Comparison of ENCODE assay signal across 8 mouse cellular contexts in the genomic region with DNA sequence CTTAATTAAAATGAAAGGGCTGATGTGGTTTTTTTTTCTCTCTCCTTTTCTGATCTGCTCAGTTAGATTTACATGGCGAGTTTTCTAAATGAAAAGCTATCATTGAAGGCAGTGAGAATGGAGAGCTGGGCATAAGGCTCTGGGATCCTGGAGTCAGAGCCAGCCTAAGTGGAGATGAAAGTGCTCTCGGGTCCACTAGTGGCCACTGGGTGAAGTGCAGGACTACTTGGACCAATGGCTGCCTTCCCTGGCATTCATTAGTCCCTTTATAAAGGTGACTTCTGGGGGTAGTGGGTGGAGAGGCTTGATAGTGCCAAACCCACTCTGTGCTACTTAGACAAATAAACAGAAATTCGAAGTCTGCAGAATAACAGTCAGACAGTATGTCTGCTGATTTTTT. TPM values are rescaled to one million over a fixed set of nuclear protein-coding genes. Genes with fewer than 3 reads are reported as not detected.
DNase-seq lines count a peak whose midpoint lies in the region; ATAC-seq lines count a peak whose summit lies in the region.

No protein-coding gene starts in this region.

- 88% methylated on average over 3 of the region's 3 CpGs for WGBS in forebrain, embryonic 14.5 days
- 81% methylated on average over 3 of the region's 3 CpGs for WGBS in forebrain, embryonic 12.5 days
- 88% methylated on average over 3 of the region's 3 CpGs for WGBS in midbrain, embryonic 10.5 days
- 85% methylated on average over 3 of the region's 3 CpGs for WGBS in midbrain, embryonic 16.5 days

- H3K4me2 ChIP-seq in forebrain, embryonic 14.5 days (ENCODE audit: low read length): no peak overlapping the region
- no peak overlapping the region for H3K4me2 ChIP-seq in forebrain, embryonic 12.5 days
- H3K4me2 ChIP-seq in midbrain, embryonic 16.5 days (ENCODE audit: low read length): no peak overlapping the region

- ATAC-seq in forebrain, embryonic 14.5 days: no peak
- no peak for ATAC-seq in forebrain, embryonic 12.5 days (ENCODE audit: low FRiP score)
- ATAC-seq in midbrain, embryonic 16.5 days: no peak
- ATAC-seq in megakaryocyte, adult 5-6 weeks (ENCODE audit: poor library complexity, severe bottlenecking): peak; percentile 58; the same call in 1 of the 2 replicates

- H3K27me3 ChIP-seq in forebrain, embryonic 14.5 days (replicated peaks; ENCODE audit: control insufficient read depth, insufficient read depth, low read length): no peaks in the 10 kb centered on the region
- H3K27me3 ChIP-seq in forebrain, embryonic 12.5 days: no peaks in the 10 kb centered on the region
- no peaks in the 10 kb centered on the region for H3K27me3 ChIP-seq in midbrain, embryonic 10.5 days (ENCODE audit: low read depth, poor library complexity, severe bottlenecking)
- H3K27me3 ChIP-seq in midbrain, embryonic 16.5 days (ENCODE audit: control insufficient read depth, insufficient read depth, low read depth, low read length): no peaks in the 10 kb centered on the region

- H3K9me3 ChIP-seq in forebrain, embryonic 14.5 days (replicated peaks; ENCODE audit: control insufficient read depth, low read length): no peaks in the 10 kb centered on the region
- H3K9me3 ChIP-seq in forebrain, embryonic 12.5 days: peaks cover 5% of the 10 kb centered on the region; the same call in 1 of the 2 replicates
- no peaks in the 10 kb centered on the region for H3K9me3 ChIP-seq in midbrain, embryonic 10.5 days (replicated peaks)
- H3K9me3 ChIP-seq in midbrain, embryonic 16.5 days (replicated peaks; ENCODE audit: control insufficient read depth, low read length, poor library complexity, severe bottlenecking): no peaks in the 10 kb centered on the region; the same call in 1 of the 2 replicates

- no peak overlapping the region for H3K4me3 ChIP-seq in forebrain, embryonic 14.5 days (ENCODE audit: low read depth, low read length)
- H3K4me3 ChIP-seq in forebrain, embryonic 12.5 days (replicated peaks): no peak overlapping the region
- H3K4me3 ChIP-seq in midbrain, embryonic 10.5 days: no peak overlapping the region
- no peak overlapping the region for H3K4me3 ChIP-seq in midbrain, embryonic 16.5 days (ENCODE audit: low read depth, low read length)

- no peak overlapping the region for H3K9ac ChIP-seq in forebrain, embryonic 14.5 days (ENCODE audit: low read length)
- H3K9ac ChIP-seq in forebrain, embryonic 12.5 days: no peak overlapping the region
- H3K9ac ChIP-seq in midbrain, embryonic 16.5 days (ENCODE audit: low read depth, low read length): no peak overlapping the region

- no peak overlapping the region for H3K27ac ChIP-seq in forebrain, embryonic 14.5 days (ENCODE audit: low read depth, low read length)
- H3K27ac ChIP-seq in forebrain, embryonic 12.5 days: no peak overlapping the region
- H3K27ac ChIP-seq in midbrain, embryonic 10.5 days (replicated peaks): no peak overlapping the region
- H3K27ac ChIP-seq in midbrain, embryonic 16.5 days (ENCODE audit: low read length): no peak overlapping the region

- no peaks in the 10 kb centered on the region for H3K36me3 ChIP-seq in forebrain, embryonic 14.5 days (ENCODE audit: control insufficient read depth, insufficient read depth, low read length)
- no peaks in the 10 kb centered on the region for H3K36me3 ChIP-seq in forebrain, embryonic 12.5 days (replicated peaks)
- H3K36me3 ChIP-seq in midbrain, embryonic 10.5 days: no peaks in the 10 kb centered on the region
- no peaks in the 10 kb centered on the region for H3K36me3 ChIP-seq in midbrain, embryonic 16.5 days (ENCODE audit: control insufficient read depth, insufficient read depth, low read length)

- H3K4me1 ChIP-seq in forebrain, embryonic 14.5 days (ENCODE audit: control insufficient read depth, insufficient read depth, low read length): no peaks in the 10 kb centered on the region
- H3K4me1 ChIP-seq in forebrain, embryonic 12.5 days: no peaks in the 10 kb centered on the region
- no peaks in the 10 kb centered on the region for H3K4me1 ChIP-seq in midbrain, embryonic 10.5 days
- no peaks in the 10 kb centered on the region for H3K4me1 ChIP-seq in midbrain, embryonic 16.5 days (ENCODE audit: control insufficient read depth, insufficient read depth, low read length)

- peak; percentile 4 for DNase-seq in forebrain, embryonic 14.5 days (ENCODE audit: low spot score)
- peak; percentile 23 for DNase-seq in midbrain, embryonic 10.5 days (ENCODE audit: low spot score)
- peak; percentile 26 for DNase-seq in adrenal gland, postnatal 25 days
- DNase-seq in urinary bladder, adult 2 months (ENCODE audit: low spot score): no peak
- DNase-seq in layer of hippocampus, adult 9-10 months (ENCODE audit: low spot score): no peak

RNA-seq across cellular contexts. Expression of gene F13a1, which starts 5.0 kb away (rescaled TPM):
- polyA plus RNA-seq in forebrain, embryonic 14.5 days (2014; fragmentation: Nextera tagmentation; extraction: Ambion mirVana): 5.2 and 11.1 TPM in 2 replicates
- polyA plus RNA-seq in forebrain, embryonic 12.5 days (2016; fragmentation: Nextera tagmentation; extraction: Ambion mirVana): 7.3 and 9.5 TPM in 2 replicates
- 5.9 and 14.0 TPM in 2 replicates for polyA plus RNA-seq in midbrain, embryonic 10.5 days (2016; fragmentation: Nextera tagmentation; extraction: Ambion mirVana)
- polyA plus RNA-seq in midbrain, embryonic 16.5 days (2015; fragmentation: Nextera tagmentation; extraction: Ambion mirVana): 15.5 and 16.4 TPM in 2 replicates
- total RNA-seq in adrenal gland, postnatal 25 days (2021): 7.7 and 8.3 TPM in 2 replicates
- total RNA-seq in megakaryocyte, adult 5-6 weeks (2015): 915 and 932 TPM in 2 replicates
- total RNA-seq in megakaryocyte, adult 5-6 weeks (2017): 1,582 and 1,657 TPM in 2 replicates
- polyA plus RNA-seq in urinary bladder, adult 2 months (2012; rRNA removed): 33.2 and 33.9 TPM in 2 replicates

Comparison
In these comparisons a context has a peak if more than half of its experiments do, and no peak if none do; other contexts are left out.
1. DNase-seq: peak in forebrain, embryonic 14.5 days (single experiment), midbrain, embryonic 10.5 days (single experiment) and adrenal gland, postnatal 25 days (single experiment); none in urinary bladder, adult 2 months (single experiment) and layer of hippocampus, adult 9-10 months (single experiment).